Mouse (Mus musculus) stomach, postnatal 0 days (tissue): ENCODE data around the gene Eif2s1.

ENCODE experiments used
- CTCF ChIP-seq: IDR thresholded peaks from 2 replicates; pipeline ENCODE4 v1.5.1; 2016; ENCODE audit warnings: antibody characterized with exemption, low read depth, mild to moderate bottlenecking, moderate library complexity
- EP300 ChIP-seq: optimal IDR thresholded peaks from 2 replicates; pipeline ENCODE3; 2016; ENCODE audit warnings: antibody characterized with exemption

DNA sequence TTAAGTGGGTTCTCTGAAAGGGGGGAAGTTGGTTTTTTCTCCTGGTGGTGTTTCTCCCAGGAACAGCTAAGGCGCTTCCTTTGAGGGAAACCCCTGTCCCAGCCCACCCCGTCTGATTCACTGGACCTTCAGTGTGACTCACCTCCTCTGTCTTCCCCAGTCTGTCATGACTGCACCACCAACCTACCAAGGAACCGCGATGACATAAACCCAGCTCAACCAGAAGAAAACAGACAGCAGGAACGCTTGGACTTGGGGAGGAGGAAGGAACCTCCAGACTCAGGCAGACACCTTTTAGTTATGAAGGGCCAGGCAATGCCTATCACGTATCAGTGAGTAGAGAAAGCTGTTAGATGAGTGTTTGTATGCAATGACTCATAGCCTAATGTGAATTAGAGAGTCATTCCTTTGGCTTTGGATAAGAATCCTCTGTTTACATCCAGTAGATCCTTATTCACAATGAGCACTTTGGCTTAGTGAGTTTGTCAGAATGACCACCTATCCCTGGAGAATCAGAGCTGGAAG, 46.5 kb downstream of the Eif2s1 start:
- TF ChIP-seq CTCF (no peak), EP300 (no peak)
